Mouse (Mus musculus): ENCODE measurements around the gene Fibcd1.

Gene Fibcd1

GRCm38 (mm10) chr2:31845896-31846691 is at the start of gene Fibcd1:
Gene Fibcd1, minus strand, starts transcription at chr2:31846005.
- no peak for DNase-seq (ENCODE audit: low spot score in 2 of 2)

GRCm38 (mm10) chr2:31894221-31894870 is 48.5 kb upstream of the Fibcd1 start:
- no peak for DNase-seq (ENCODE audit: low spot score in 2 of 2)

- DNase-seq (ENCODE audit: low spot score in 2 of 2), result no peak
Observed at GRCm38 (mm10) chr2:31893110-31893669, 47.4 kb upstream of the Fibcd1 start.

- DNase-seq (ENCODE audit: low spot score in 2 of 2), result no peak
Observed at GRCm38 (mm10) chr2:31891219-31891618, 45.4 kb upstream of the Fibcd1 start.

GRCm38 (mm10) chr2:31888871-31889270 is 43.1 kb upstream of the Fibcd1 start:
- DNase-seq (ENCODE audit: low spot score in 2 of 2), result no peak

GRCm38 (mm10) chr2:31887030-31887429 is 41.2 kb upstream of the Fibcd1 start, which contains the start of gene Lamc3:
Gene Lamc3, plus strand, starts transcription at chr2:31887291.
- peak in 1 of 2 experiments; percentile 31 for DNase-seq (ENCODE audit: low spot score in 2 of 2)

GRCm38 (mm10) chr2:31884806-31885205 is 39.0 kb upstream of the Fibcd1 start:
- peak in 1 of 2 experiments; percentile 36 for DNase-seq (ENCODE audit: low spot score in 2 of 2)

GRCm38 (mm10) chr2:31883061-31883460 is 37.3 kb upstream of the Fibcd1 start:
- DNase-seq (ENCODE audit: low spot score in 2 of 2), result no peak

- DNase-seq (ENCODE audit: low spot score in 2 of 2), result peak; percentile 46 to 60
Observed at GRCm38 (mm10) chr2:31880868-31881267, 35.1 kb upstream of the Fibcd1 start.

GRCm38 (mm10) chr2:31878610-31879009 is 32.8 kb upstream of the Fibcd1 start:
- DNase-seq (ENCODE audit: low spot score in 2 of 2), result no peak

- no peak for DNase-seq (ENCODE audit: low spot score in 2 of 2)
Observed at GRCm38 (mm10) chr2:31876446-31876845, 30.6 kb upstream of the Fibcd1 start.

- no peak for DNase-seq (ENCODE audit: low spot score in 2 of 2)
Observed at GRCm38 (mm10) chr2:31874290-31874855, 28.6 kb upstream of the Fibcd1 start.

- DNase-seq (ENCODE audit: low spot score in 2 of 2), result no peak
Observed at GRCm38 (mm10) chr2:31870683-31871082, 24.9 kb upstream of the Fibcd1 start.

- no peak for DNase-seq (ENCODE audit: low spot score in 2 of 2)
Observed at GRCm38 (mm10) chr2:31869692-31870091, 23.9 kb upstream of the Fibcd1 start.

- no peak for DNase-seq (ENCODE audit: low spot score in 2 of 2)
Observed at GRCm38 (mm10) chr2:31868538-31869164, 22.8 kb upstream of the Fibcd1 start.

GRCm38 (mm10) chr2:31867773-31868537 is 22.1 kb upstream of the Fibcd1 start:
- no peak for DNase-seq (ENCODE audit: low spot score in 2 of 2)

GRCm38 (mm10) chr2:31865794-31866193 is 20.0 kb upstream of the Fibcd1 start:
- no peak for DNase-seq (ENCODE audit: low spot score in 2 of 2)

- no peak for DNase-seq (ENCODE audit: low spot score in 2 of 2)
Observed at GRCm38 (mm10) chr2:31865322-31865721, 19.5 kb upstream of the Fibcd1 start.

- no peak for DNase-seq (ENCODE audit: low spot score in 2 of 2)
Observed at GRCm38 (mm10) chr2:31864891-31865290, 19.1 kb upstream of the Fibcd1 start.

GRCm38 (mm10) chr2:31863766-31864165 is 18.0 kb upstream of the Fibcd1 start:
- DNase-seq (ENCODE audit: low spot score in 2 of 2), result no peak

- no peak for DNase-seq (ENCODE audit: low spot score in 2 of 2)
Observed at GRCm38 (mm10) chr2:31862919-31863318, 17.1 kb upstream of the Fibcd1 start.
